Mouse (Mus musculus): ENCODE measurements at regions not wholly inside any gene's neighbourhood (a gene's known extent, or its start where the extent isn't known, plus 50 kb on each side); places are given as distances from the start of the nearest gene placed in this dataset.

GRCm38 (mm10) chr1:57576066-57576753 is 169.3 kb upstream of the Tyw5 start:
- no peak overlapping the region for H3K9ac ChIP-seq (replicated peaks; ENCODE audit: low read length, poor library complexity, severe bottlenecking)
- H3K4me3 ChIP-seq (ENCODE audit: low read depth, low read length), result no peak overlapping the region
- no peaks in the 10 kb centered on the region for H3K9me3 ChIP-seq (ENCODE audit: low read length)
- H3K27ac ChIP-seq (ENCODE audit: low read depth, low read length), result no peak overlapping the region
- ATAC-seq (ENCODE audit: low FRiP score), result no peak
- DNase-seq (ENCODE audit: low spot score), result no peak
- no peaks in the 10 kb centered on the region for H3K4me1 ChIP-seq (ENCODE audit: insufficient read depth, low read length)
- no peaks in the 10 kb centered on the region for H3K27me3 ChIP-seq (ENCODE audit: insufficient read depth, low read length)
- H3K4me2 ChIP-seq (ENCODE audit: low read depth, low read length, poor library complexity, severe bottlenecking), result no peak overlapping the region
- no peaks in the 10 kb centered on the region for H3K36me3 ChIP-seq (ENCODE audit: insufficient read depth, low read length)
- TF ChIP-seq CTCF (IDR thresholded peaks at IDR 0.05), result no peak
- 89% methylated on average over 5 of the region's 5 CpGs for WGBS

GRCm38 (mm10) chr1:57579086-57579485 is 172.2 kb upstream of the Tyw5 start:
- H3K4me2 ChIP-seq (ENCODE audit: low read depth, low read length, poor library complexity, severe bottlenecking), result no peak overlapping the region
- TF ChIP-seq CTCF (IDR thresholded peaks at IDR 0.05), result no peak
- H3K27me3 ChIP-seq (ENCODE audit: insufficient read depth, low read length), result no peaks in the 10 kb centered on the region
- 75% methylated on average over 3 of the region's 3 CpGs for WGBS
- H3K27ac ChIP-seq (ENCODE audit: low read depth, low read length), result no peak overlapping the region
- no peak overlapping the region for H3K9ac ChIP-seq (replicated peaks; ENCODE audit: low read length, poor library complexity, severe bottlenecking)
- ATAC-seq (ENCODE audit: low FRiP score) (no peak), DNase-seq (ENCODE audit: low spot score) (no peak)
- no peaks in the 10 kb centered on the region for H3K36me3 ChIP-seq (ENCODE audit: insufficient read depth, low read length)
- no peaks in the 10 kb centered on the region for H3K4me1 ChIP-seq (ENCODE audit: insufficient read depth, low read length)
- no peak overlapping the region for H3K4me3 ChIP-seq (ENCODE audit: low read depth, low read length)
- H3K9me3 ChIP-seq (ENCODE audit: low read length), result no peaks in the 10 kb centered on the region

GRCm38 (mm10) chr1:57593707-57594589 is 180.0 kb upstream of the Spats2l start:
- 65% methylated on average over 7 of the region's 7 CpGs for WGBS
- DNase-seq (ENCODE audit: low spot score), result peak; percentile 17
- H3K4me3 ChIP-seq (ENCODE audit: low read depth, low read length), result no peak overlapping the region
- ATAC-seq (ENCODE audit: low FRiP score), result no peak
- no peak overlapping the region for H3K27ac ChIP-seq (ENCODE audit: low read depth, low read length)
- no peaks in the 10 kb centered on the region for H3K4me1 ChIP-seq (ENCODE audit: insufficient read depth, low read length)
- no peak for TF ChIP-seq CTCF (IDR thresholded peaks at IDR 0.05)
- H3K9ac ChIP-seq (replicated peaks; ENCODE audit: low read length, poor library complexity, severe bottlenecking), result no peak overlapping the region
- no peaks in the 10 kb centered on the region for H3K9me3 ChIP-seq (ENCODE audit: low read length)
- H3K36me3 ChIP-seq (ENCODE audit: insufficient read depth, low read length), result no peaks in the 10 kb centered on the region
- H3K27me3 ChIP-seq (ENCODE audit: insufficient read depth, low read length), result no peaks in the 10 kb centered on the region
- no peak overlapping the region for H3K4me2 ChIP-seq (ENCODE audit: low read depth, low read length, poor library complexity, severe bottlenecking)

GRCm38 (mm10) chr1:57594815-57595214 is 179.1 kb upstream of the Spats2l start:
- H3K4me2 ChIP-seq (ENCODE audit: low read depth, low read length, poor library complexity, severe bottlenecking), result no peak overlapping the region
- H3K4me1 ChIP-seq (ENCODE audit: insufficient read depth, low read length), result no peaks in the 10 kb centered on the region
- WGBS, result 56% methylated on average over 5 of the region's 5 CpGs
- no peak overlapping the region for H3K27ac ChIP-seq (ENCODE audit: low read depth, low read length)
- no peak for DNase-seq (ENCODE audit: low spot score)
- H3K27me3 ChIP-seq (ENCODE audit: insufficient read depth, low read length), result no peaks in the 10 kb centered on the region
- H3K9me3 ChIP-seq (ENCODE audit: low read length), result no peaks in the 10 kb centered on the region
- H3K4me3 ChIP-seq (ENCODE audit: low read depth, low read length), result no peak overlapping the region
- no peaks in the 10 kb centered on the region for H3K36me3 ChIP-seq (ENCODE audit: insufficient read depth, low read length)
- no peak overlapping the region for H3K9ac ChIP-seq (replicated peaks; ENCODE audit: low read length, poor library complexity, severe bottlenecking)
- TF ChIP-seq CTCF (IDR thresholded peaks at IDR 0.05), result no peak
- ATAC-seq (ENCODE audit: low FRiP score), result no peak

GRCm38 (mm10) chr1:57600951-57601350 is 173.0 kb upstream of the Spats2l start:
- no peak overlapping the region for H3K27ac ChIP-seq (ENCODE audit: low read depth, low read length)
- WGBS, result 44% methylated on average over 2 of the region's 2 CpGs
- H3K4me2 ChIP-seq (ENCODE audit: low read depth, low read length, poor library complexity, severe bottlenecking), result no peak overlapping the region

GRCm38 (mm10) chr1:57605525-57605924 is 168.4 kb upstream of the Spats2l start:
- Histone ChIP-seq H3K4me2 (ENCODE audit: low read depth, low read length, poor library complexity, severe bottlenecking) (no peak overlapping the region), H3K27ac (ENCODE audit: low read depth, low read length) (no peak overlapping the region), H3K4me3 (ENCODE audit: low read depth, low read length) (no peak overlapping the region), H3K36me3 (ENCODE audit: insufficient read depth, low read length) (no peaks in the 10 kb centered on the region), H3K9me3 (ENCODE audit: low read length) (no peaks in the 10 kb centered on the region), H3K4me1 (ENCODE audit: insufficient read depth, low read length) (peaks cover 4% of the 10 kb centered on the region; the same call in 1 of the 2 replicates), H3K9ac (replicated peaks; ENCODE audit: low read length, poor library complexity, severe bottlenecking) (no peak overlapping the region), H3K27me3 (ENCODE audit: insufficient read depth, low read length) (no peaks in the 10 kb centered on the region)
- 54% methylated on average over 1 of the region's 1 CpGs for WGBS
- DNase-seq (ENCODE audit: low spot score) (no peak), ATAC-seq (ENCODE audit: low FRiP score) (no peak)
- no peak for TF ChIP-seq CTCF (IDR thresholded peaks at IDR 0.05)

More at GRCm38 (mm10) chr1:57600951-57601350, 173.0 kb upstream of the Spats2l start:
- DNase-seq (ENCODE audit: low spot score), result no peak
- no peak for ATAC-seq (ENCODE audit: low FRiP score)
- no peak overlapping the region for H3K4me3 ChIP-seq (ENCODE audit: low read depth, low read length)
- no peaks in the 10 kb centered on the region for H3K27me3 ChIP-seq (ENCODE audit: insufficient read depth, low read length)
- no peaks in the 10 kb centered on the region for H3K36me3 ChIP-seq (ENCODE audit: insufficient read depth, low read length)
- no peaks in the 10 kb centered on the region for H3K4me1 ChIP-seq (ENCODE audit: insufficient read depth, low read length)
- no peaks in the 10 kb centered on the region for H3K9me3 ChIP-seq (ENCODE audit: low read length)
- no peak overlapping the region for H3K9ac ChIP-seq (replicated peaks; ENCODE audit: low read length, poor library complexity, severe bottlenecking)
- TF ChIP-seq CTCF (IDR thresholded peaks at IDR 0.05), result no peak
